Mouse (Mus musculus): ENCODE measurements at regions not wholly inside any gene's neighbourhood (a gene's known extent, or its start where the extent isn't known, plus 50 kb on each side); places are given as distances from the start of the nearest gene placed in this dataset.

- Histone ChIP-seq H3K36me3 (ENCODE audit: control insufficient read depth, insufficient read depth) (no peaks in the 10 kb centered on the region), H3K79me2 (ENCODE audit: control insufficient read depth, insufficient read depth) (no peaks in the 10 kb centered on the region), H3K27me3 (ENCODE audit: control insufficient read depth, insufficient read depth, insufficient read length) (no peaks in the 10 kb centered on the region), H3K4me3 (ENCODE audit: insufficient read depth, poor library complexity, severe bottlenecking) (no peak overlapping the region), H3ac (ENCODE audit: control insufficient read depth, insufficient read length, low read depth) (no peak overlapping the region), H3K79me3 (ENCODE audit: low read depth) (no peaks in the 10 kb centered on the region)
- TF ChIP-seq USF1 (IDR thresholded peaks at IDR 0.05; ENCODE audit: low read depth) (no peak), FOSL1 (IDR thresholded peaks at IDR 0.05; ENCODE audit: insufficient read depth, low read length, poor library complexity, severe bottlenecking) (no peak), CTCF (IDR thresholded peaks at IDR 0.05; ENCODE audit: control insufficient read depth, insufficient read depth, insufficient read length) (no peak), CEBPB (IDR thresholded peaks at IDR 0.05; ENCODE audit: low read depth) (no peak), MAX (IDR thresholded peaks at IDR 0.05) (no peak), MYOD1 (IDR thresholded peaks at IDR 0.05; ENCODE audit: control insufficient read depth, insufficient read length, low read depth) (no peak), MYOG (IDR thresholded peaks at IDR 0.05; ENCODE audit: control insufficient read depth, extremely low read depth, insufficient read length) (no peak)
Observed at GRCm38 (mm10) chr4:134997461-134998434, 67.0 kb downstream of the Syf2 start.

DNA sequence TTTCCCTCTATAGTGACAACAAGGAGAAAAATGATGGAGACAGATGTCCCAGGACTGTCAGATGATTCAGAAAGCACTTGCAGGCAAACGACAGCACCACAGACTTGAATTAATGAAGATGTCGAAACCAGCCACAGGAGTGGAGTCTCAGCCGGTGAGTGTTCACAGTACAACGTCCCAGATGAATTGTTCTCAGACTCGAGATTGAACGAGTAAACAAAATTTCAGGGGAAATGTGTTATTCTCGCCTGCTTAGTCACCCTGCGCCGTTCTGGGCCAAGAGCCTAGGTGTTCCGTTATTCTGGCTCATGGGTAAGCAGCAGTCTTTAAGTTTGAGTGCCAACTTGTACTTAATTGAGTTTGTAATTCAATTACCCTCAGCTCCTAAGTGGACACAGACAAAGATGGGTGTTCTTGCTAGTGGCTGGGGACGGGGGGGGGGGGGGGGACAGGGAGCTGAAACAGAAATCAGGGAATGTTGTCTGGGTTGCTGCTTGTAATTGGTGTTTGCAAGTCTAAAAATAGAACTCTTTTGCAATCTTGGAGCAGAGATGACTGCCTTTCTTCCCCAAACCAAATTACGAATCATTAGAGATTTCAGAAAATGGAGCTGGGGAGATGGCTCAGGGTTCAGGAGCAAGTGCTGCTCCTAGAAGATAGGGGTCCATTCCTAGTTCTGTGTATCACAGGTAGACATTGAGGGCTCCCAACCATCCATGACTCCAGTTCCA lies 68.4 kb downstream of the Syf2 start:
- no peak for TF ChIP-seq CTCF (IDR thresholded peaks at IDR 0.05; ENCODE audit: control insufficient read depth, insufficient read depth, insufficient read length)
- TF ChIP-seq USF1 (IDR thresholded peaks at IDR 0.05; ENCODE audit: low read depth), result no peak
- peak; percentile 88 for TF ChIP-seq MYOD1 (IDR thresholded peaks at IDR 0.05; ENCODE audit: control insufficient read depth, insufficient read length, low read depth)
- peak; percentile 95 for TF ChIP-seq CEBPB (IDR thresholded peaks at IDR 0.05; ENCODE audit: low read depth)
- peak; percentile 30 for TF ChIP-seq MAX (IDR thresholded peaks at IDR 0.05)
- TF ChIP-seq FOSL1 (IDR thresholded peaks at IDR 0.05; ENCODE audit: insufficient read depth, low read length, poor library complexity, severe bottlenecking), result peak; percentile 87
- TF ChIP-seq MYOG (IDR thresholded peaks at IDR 0.05; ENCODE audit: control insufficient read depth, extremely low read depth, insufficient read length), result no peak
- H3ac ChIP-seq (ENCODE audit: control insufficient read depth, insufficient read length, low read depth), result no peak overlapping the region
- no peaks in the 10 kb centered on the region for H3K79me2 ChIP-seq (ENCODE audit: control insufficient read depth, insufficient read depth)
- no peaks in the 10 kb centered on the region for H3K27me3 ChIP-seq (ENCODE audit: control insufficient read depth, insufficient read depth, insufficient read length)
- no peaks in the 10 kb centered on the region for H3K36me3 ChIP-seq (ENCODE audit: control insufficient read depth, insufficient read depth)
- no peaks in the 10 kb centered on the region for H3K79me3 ChIP-seq (ENCODE audit: low read depth)
- H3K4me3 ChIP-seq (ENCODE audit: insufficient read depth, poor library complexity, severe bottlenecking), result no peak overlapping the region

DNA sequence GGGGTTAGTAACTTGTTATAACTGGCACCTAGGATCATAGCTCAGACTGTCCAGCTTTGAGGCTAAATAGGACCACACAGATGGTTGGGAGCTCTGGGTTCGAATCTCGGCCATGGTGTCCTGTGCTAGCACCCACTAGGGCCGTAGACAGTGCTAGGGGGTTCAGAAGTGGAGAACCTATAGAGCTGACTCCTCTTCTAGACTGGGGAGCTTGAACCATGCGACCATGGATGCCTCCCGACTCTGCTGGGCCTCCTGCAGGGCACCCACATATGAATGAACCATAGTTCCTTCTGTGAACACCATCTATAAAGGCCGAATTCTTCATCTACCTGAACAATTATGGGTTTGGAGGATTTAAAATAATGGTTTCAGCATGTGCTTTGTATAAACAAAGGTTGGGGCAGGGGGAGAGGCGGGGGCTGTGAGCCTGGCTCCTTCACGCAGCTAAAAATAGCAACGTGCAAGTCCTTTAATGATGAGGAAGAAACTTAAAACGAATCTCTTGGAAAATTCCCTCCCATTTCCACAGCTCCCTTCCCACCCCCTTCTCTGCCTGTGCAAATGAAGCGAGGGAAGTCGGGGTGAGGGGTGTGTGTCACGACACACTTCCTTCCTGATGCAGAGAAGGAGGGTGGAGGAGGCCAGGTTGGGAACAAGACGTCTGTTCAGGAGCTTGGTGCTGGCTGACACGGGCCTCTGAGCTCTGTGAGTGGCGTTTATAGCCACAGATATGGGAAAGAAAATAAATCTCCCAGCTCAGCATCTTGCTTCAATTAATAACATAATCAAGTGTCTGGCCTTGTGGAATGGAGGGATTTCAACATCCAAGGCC lies 71.6 kb downstream of the Syf2 start:
- H3K79me3 ChIP-seq (ENCODE audit: low read depth), result no peaks in the 10 kb centered on the region

DNA sequence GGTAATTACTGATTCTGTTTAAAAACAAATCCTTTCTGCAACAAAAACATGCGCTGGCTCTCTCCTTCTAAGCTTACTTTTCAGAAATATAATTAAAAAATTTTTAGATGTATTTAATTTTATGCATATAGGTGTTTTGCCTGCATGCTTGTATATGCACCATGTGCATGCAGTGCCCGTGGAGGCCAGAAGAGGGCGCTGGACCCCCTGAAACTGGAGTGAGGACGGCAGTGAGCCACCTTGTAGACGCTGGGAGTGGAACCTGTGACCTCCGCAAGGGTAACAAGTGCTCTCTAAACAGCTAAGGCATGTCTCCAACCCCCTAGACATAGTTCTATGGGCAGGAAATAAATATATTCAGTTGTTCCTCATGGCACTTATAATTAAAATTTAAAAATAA lies 80.7 kb downstream of the Syf2 start:
- Histone ChIP-seq H3K4me3 (ENCODE audit: insufficient read depth, poor library complexity, severe bottlenecking) (no peak overlapping the region), H3ac (ENCODE audit: control insufficient read depth, insufficient read length, low read depth) (no peak overlapping the region), H3K27me3 (ENCODE audit: control insufficient read depth, insufficient read depth, insufficient read length) (no peaks in the 10 kb centered on the region), H3K79me3 (ENCODE audit: low read depth) (no peaks in the 10 kb centered on the region), H3K36me3 (ENCODE audit: control insufficient read depth, insufficient read depth) (no peaks in the 10 kb centered on the region), H3K79me2 (ENCODE audit: control insufficient read depth, insufficient read depth) (no peaks in the 10 kb centered on the region)
- TF ChIP-seq MYOD1 (IDR thresholded peaks at IDR 0.05; ENCODE audit: control insufficient read depth, insufficient read length, low read depth) (no peak), MYOG (IDR thresholded peaks at IDR 0.05; ENCODE audit: control insufficient read depth, extremely low read depth, insufficient read length) (no peak), CEBPB (IDR thresholded peaks at IDR 0.05; ENCODE audit: low read depth) (no peak), CTCF (IDR thresholded peaks at IDR 0.05; ENCODE audit: control insufficient read depth, insufficient read depth, insufficient read length) (no peak), MAX (IDR thresholded peaks at IDR 0.05) (no peak), FOSL1 (IDR thresholded peaks at IDR 0.05; ENCODE audit: insufficient read depth, low read length, poor library complexity, severe bottlenecking) (no peak), USF1 (IDR thresholded peaks at IDR 0.05; ENCODE audit: low read depth) (no peak)

More for the DNA sequence above, 71.6 kb downstream of the Syf2 start:
- Histone ChIP-seq H3K4me3 (ENCODE audit: insufficient read depth, poor library complexity, severe bottlenecking) (no peak overlapping the region), H3ac (ENCODE audit: control insufficient read depth, insufficient read length, low read depth) (no peak overlapping the region), H3K27me3 (ENCODE audit: control insufficient read depth, insufficient read depth, insufficient read length) (no peaks in the 10 kb centered on the region), H3K79me2 (ENCODE audit: control insufficient read depth, insufficient read depth) (no peaks in the 10 kb centered on the region), H3K36me3 (ENCODE audit: control insufficient read depth, insufficient read depth) (no peaks in the 10 kb centered on the region)
- TF ChIP-seq CEBPB (IDR thresholded peaks at IDR 0.05; ENCODE audit: low read depth), result no peak
- TF ChIP-seq MAX (IDR thresholded peaks at IDR 0.05), result no peak
- TF ChIP-seq FOSL1 (IDR thresholded peaks at IDR 0.05; ENCODE audit: insufficient read depth, low read length, poor library complexity, severe bottlenecking), result no peak
- no peak for TF ChIP-seq MYOD1 (IDR thresholded peaks at IDR 0.05; ENCODE audit: control insufficient read depth, insufficient read length, low read depth)
- no peak for TF ChIP-seq CTCF (IDR thresholded peaks at IDR 0.05; ENCODE audit: control insufficient read depth, insufficient read depth, insufficient read length)
- no peak for TF ChIP-seq MYOG (IDR thresholded peaks at IDR 0.05; ENCODE audit: control insufficient read depth, extremely low read depth, insufficient read length)
- no peak for TF ChIP-seq USF1 (IDR thresholded peaks at IDR 0.05; ENCODE audit: low read depth)

DNA sequence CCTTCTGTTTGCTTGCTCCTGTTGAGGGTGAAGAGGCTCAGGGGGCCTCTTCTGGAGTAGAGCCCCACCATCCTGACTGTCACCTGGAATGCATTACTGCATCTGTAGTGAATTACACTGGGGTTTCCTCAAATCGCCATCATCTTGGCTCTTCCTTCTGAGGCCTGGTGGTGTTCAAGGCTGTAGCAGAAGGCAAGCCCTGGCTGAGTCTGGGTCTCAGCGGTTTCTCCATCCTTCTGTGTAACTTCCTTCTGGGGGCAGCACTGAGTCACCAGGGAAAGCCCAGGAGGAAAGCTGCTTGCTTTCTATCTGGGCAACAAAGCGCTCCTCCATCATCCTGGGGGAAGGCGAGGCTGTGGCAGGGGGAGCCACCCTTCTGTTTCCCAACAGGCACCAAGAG lies 82.2 kb downstream of the Syf2 start:
- TF ChIP-seq MAX (IDR thresholded peaks at IDR 0.05) (no peak), CTCF (IDR thresholded peaks at IDR 0.05; ENCODE audit: control insufficient read depth, insufficient read depth, insufficient read length) (no peak), MYOD1 (IDR thresholded peaks at IDR 0.05; ENCODE audit: control insufficient read depth, insufficient read length, low read depth) (no peak), MYOG (IDR thresholded peaks at IDR 0.05; ENCODE audit: control insufficient read depth, extremely low read depth, insufficient read length) (no peak), FOSL1 (IDR thresholded peaks at IDR 0.05; ENCODE audit: insufficient read depth, low read length, poor library complexity, severe bottlenecking) (no peak), CEBPB (IDR thresholded peaks at IDR 0.05; ENCODE audit: low read depth) (no peak), USF1 (IDR thresholded peaks at IDR 0.05; ENCODE audit: low read depth) (no peak)
- Histone ChIP-seq H3K36me3 (ENCODE audit: control insufficient read depth, insufficient read depth) (no peaks in the 10 kb centered on the region), H3ac (ENCODE audit: control insufficient read depth, insufficient read length, low read depth) (no peak overlapping the region), H3K27me3 (ENCODE audit: control insufficient read depth, insufficient read depth, insufficient read length) (no peaks in the 10 kb centered on the region), H3K4me3 (ENCODE audit: insufficient read depth, poor library complexity, severe bottlenecking) (no peak overlapping the region), H3K79me2 (ENCODE audit: control insufficient read depth, insufficient read depth) (no peaks in the 10 kb centered on the region), H3K79me3 (ENCODE audit: low read depth) (no peaks in the 10 kb centered on the region)

All from C2C12 (cell line).